Mouse (Mus musculus) lung, adult 2 months (tissue): Measurements from ENCODE around the gene Men1.

Source experiments
- CTCF ChIP-seq: fragments of 200-500 bp; IDR thresholded peaks from 2 replicates; pipeline ENCODE4 v1.5.1; 2011; ENCODE audit warnings: mild to moderate bottlenecking, low read length, control low read depth; ENCODE audit not compliant: insufficient read depth
- POLR2A ChIP-seq: fragments of 200-500 bp; IDR thresholded peaks from 2 replicates; pipeline ENCODE4 v1.6.1; 2011; ENCODE audit warnings: low read depth, mild to moderate bottlenecking, control low read depth, low read length, borderline replicate concordance; ENCODE audit errors: extremely low read depth

GRCm38 (mm10) chr19:6376643-6377042 lies 41.9 kb downstream of the Men1 start:
- TF ChIP-seq CTCF = no peak
- TF ChIP-seq POLR2A = no peak
